Mouse (Mus musculus) kidney, adult 2 months (tissue): Measurements from ENCODE around the gene Kiss1.
"Not testable (repeated sequence)": the region's sequence is repeated elsewhere in the genome, so short reads cannot be mapped to it uniquely, and the experiment has no call there.

ENCODE experiments used
- CTCF ChIP-seq: fragments of 200-500 bp; conservative IDR thresholded peaks from 2 replicates; pipeline ENCODE4 v1.5.1; 2011; ENCODE audit warnings: low read depth, mild to moderate bottlenecking, control low read depth, low read length, moderate library complexity, mixed read lengths; ENCODE audit not compliant: insufficient read depth, insufficient read length
- POLR2A ChIP-seq: fragments of 200-500 bp; IDR thresholded peaks from one replicate; pipeline ENCODE4 v1.6.1; 2011; ENCODE audit warnings: low read depth, low read length, control low read depth

GRCm38 (mm10) chr1:133340403-133340802 lies 18.7 kb downstream of the Kiss1 start:
- TF ChIP-seq POLR2A, CTCF: not testable (repeated sequence)
